ENCODE assay signal across 20 mouse cellular contexts in the genomic region with DNA sequence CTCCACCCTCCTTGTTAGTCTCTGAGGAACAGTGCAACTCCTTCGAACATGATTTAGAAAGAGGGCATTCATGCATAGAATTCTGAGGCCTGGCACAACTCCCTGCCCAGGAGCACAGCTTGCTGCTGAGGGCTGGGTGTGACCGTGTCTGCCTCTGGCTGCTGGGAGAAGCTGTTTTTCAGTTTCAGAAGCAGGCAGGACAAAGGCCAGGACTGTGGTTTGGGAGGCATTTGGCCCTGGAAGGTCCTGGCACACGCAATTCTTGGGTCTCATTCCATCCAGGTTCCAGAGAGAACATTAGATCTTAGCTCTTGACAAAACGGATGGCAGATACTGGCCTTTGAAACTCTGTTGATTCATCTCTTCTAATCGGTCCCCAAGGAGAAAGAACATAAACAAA. TPM values are rescaled to one million over a fixed set of nuclear protein-coding genes. Genes with fewer than 3 reads are reported as not detected.
DNase-seq lines count a peak whose midpoint lies in the region; ATAC-seq and TF ChIP-seq lines count a peak whose summit lies in the region.
"Had no signal": no experiment of that assay in that cellular context is flagged by ENCODE, and none has a peak within 500 bp of the region (broad histone marks: within the 10 kb centered on the region; RNA-seq: fewer than 3 reads in every experiment).

No protein-coding gene starts in this region.

- no peaks in the 10 kb centered on the region for H3K27me3 ChIP-seq in neural tube, embryonic 15.5 days (replicated peaks)
- H3K27me3 ChIP-seq: embryonic facial prominence, embryonic 15.5 days; forebrain, embryonic 13.5 days; heart, embryonic 15.5 days; neural tube, embryonic 13.5 days had no signal

- H3K9me3 ChIP-seq in neural tube, embryonic 15.5 days (replicated peaks) = no peaks in the 10 kb centered on the region
- H3K9me3 ChIP-seq: embryonic facial prominence, embryonic 15.5 days; forebrain, embryonic 13.5 days; heart, embryonic 15.5 days; neural tube, embryonic 13.5 days had no signal

- DNase-seq in gastrocnemius, adult 2 months = peak; percentile 40
- no peak for DNase-seq in gastrocnemius, postnatal 10 days
- DNase-seq in neural tube, embryonic 10.5 days (ENCODE audit: extremely low spot score, low spot score) = no peak
- DNase-seq in adrenal gland, postnatal 36 days = peak; percentile 71 to 74
- no peak for DNase-seq in spleen, adult 12 weeks (ENCODE audit: low spot score)
- DNase-seq in right cerebral cortex, adult 18-20 months = no peak
- DNase-seq: cerebellum, adult 8-10 months; heart, adult 18-20 months; layer of hippocampus, adult 9-11 months; liver; lung, postnatal 10 days; spleen, adult 18-20 months; thymus, postnatal 25 days had no signal

- TF ChIP-seq CTCF in gastrocnemius, adult 2 months (IDR thresholded peaks at IDR 0.05) = no peak

- 67% methylated on average over 5 of the region's 5 CpGs for WGBS in neural tube, embryonic 15.5 days

- H3K36me3 ChIP-seq in neural tube, embryonic 15.5 days = peaks cover 71% of the 10 kb centered on the region

- no peak overlapping the region for H3K9ac ChIP-seq in neural tube, embryonic 15.5 days (replicated peaks)
- H3K9ac ChIP-seq: embryonic facial prominence, embryonic 15.5 days; forebrain, embryonic 13.5 days; heart, embryonic 15.5 days; neural tube, embryonic 13.5 days had no signal

- no peak for ATAC-seq in neural tube, embryonic 15.5 days (ENCODE audit: low FRiP score)
- ATAC-seq: forebrain, embryonic 13.5 days; inflammation-experienced regulatory T-cells, adult 6 months had no signal

- H3K4me3 ChIP-seq in gastrocnemius, adult 2 months = no peak overlapping the region
- H3K4me3 ChIP-seq in neural tube, embryonic 15.5 days (replicated peaks) = no peak overlapping the region
- H3K4me3 ChIP-seq: embryonic facial prominence, embryonic 15.5 days; forebrain, embryonic 13.5 days; heart, embryonic 15.5 days; neural tube, embryonic 13.5 days had no signal

- H3K27ac ChIP-seq in gastrocnemius, adult 2 months = peak overlapping the region; percentile 17; the same call in 1 of the 2 replicates
- H3K27ac ChIP-seq in neural tube, embryonic 15.5 days (replicated peaks) = 0 out of 2 replicates have a peak overlapping the region, but pooled peaks have one; percentile 9
- H3K27ac ChIP-seq: embryonic facial prominence, embryonic 15.5 days; heart, embryonic 15.5 days; neural tube, embryonic 13.5 days had no signal

- H3K4me1 ChIP-seq in neural tube, embryonic 15.5 days = 0 out of 2 replicates have a peak, but pooled peaks cover 5% of the 10 kb centered on the region
- H3K4me1 ChIP-seq: embryonic facial prominence, embryonic 15.5 days; forebrain, embryonic 13.5 days; neural tube, embryonic 13.5 days had no signal

- intact Hi-C loops in gastrocnemius, adult 2 months (cut with DNase I) = no loop called here

- H3K4me2 ChIP-seq in neural tube, embryonic 15.5 days = no peak overlapping the region
- H3K4me2 ChIP-seq: embryonic facial prominence, embryonic 15.5 days; forebrain, embryonic 13.5 days; heart, embryonic 15.5 days; neural tube, embryonic 13.5 days had no signal

RNA-seq across cellular contexts. Expression of gene Tmem258, which starts 8.6 kb away (rescaled TPM):
- 10 to 100 TPM; 80.3 to 98.7 TPM for total RNA-seq in gastrocnemius, adult 2 months (2021)
- 100 to 1,000 TPM; 118 to 127 TPM for total RNA-seq in gastrocnemius, postnatal 10 days (2021)
- 353 and 355 TPM in 2 replicates for polyA plus RNA-seq in neural tube, embryonic 15.5 days (2015; fragmentation: Nextera tagmentation; extraction: Ambion mirVana)
- 100 to 1,000 TPM; 161 to 204 TPM for total RNA-seq in adrenal gland, postnatal 36 days (2021)

RNA-seq across cellular contexts. Expression of gene Fen1, which starts 8.7 kb away (rescaled TPM):
- 1 to 10 TPM; 4.0 to 4.3 TPM for total RNA-seq in gastrocnemius, adult 2 months (2021)
- total RNA-seq in gastrocnemius, postnatal 10 days (2021) = 1 to 10 TPM; 8.4 to 9.1 TPM
- 22.8 and 42.1 TPM in 2 replicates for polyA plus RNA-seq in neural tube, embryonic 15.5 days (2015; fragmentation: Nextera tagmentation; extraction: Ambion mirVana)
- 10 to 100 TPM; 12.0 to 18.4 TPM for total RNA-seq in adrenal gland, postnatal 36 days (2021)

RNA-seq across cellular contexts. Expression of gene Fads1, which starts 12.6 kb away (rescaled TPM):
- 1 to 10 TPM; 4.2 to 9.9 TPM for total RNA-seq in gastrocnemius, adult 2 months (2021)
- 10 to 100 TPM; 27.9 to 28.5 TPM for total RNA-seq in gastrocnemius, postnatal 10 days (2021)
- 146 and 157 TPM in 2 replicates for polyA plus RNA-seq in neural tube, embryonic 15.5 days (2015; fragmentation: Nextera tagmentation; extraction: Ambion mirVana)
- total RNA-seq in adrenal gland, postnatal 36 days (2021) = 1,000 to 10,000 TPM in 1 of 2 experiments, 100 to 1,000 TPM in 1; 677 to 1,388 TPM

RNA-seq across cellular contexts. Expression of gene Myrf, which starts 45.3 kb away (rescaled TPM):
- total RNA-seq in gastrocnemius, adult 2 months (2021) = not detected
- under 1 TPM; 0.09 to 0.14 TPM for total RNA-seq in gastrocnemius, postnatal 10 days (2021)
- 0.79 and 1.7 TPM in 2 replicates for polyA plus RNA-seq in neural tube, embryonic 15.5 days (2015; fragmentation: Nextera tagmentation; extraction: Ambion mirVana)
- 1 to 10 TPM; 1.4 to 1.7 TPM for total RNA-seq in adrenal gland, postnatal 36 days (2021)
- total RNA-seq: megakaryocyte-erythroid progenitor cell, adult 5-6 weeks had no signal
- polyA plus RNA-seq: inflammation-experienced regulatory T-cells, adult 6 months had no signal

Comparison
In these comparisons a context has a peak if more than half of its experiments do, and no peak if none do; other contexts are left out.
1. DNase-seq: peak in gastrocnemius, adult 2 months (single experiment) and adrenal gland, postnatal 36 days (2 of 2); none in gastrocnemius, postnatal 10 days (single experiment), neural tube, embryonic 10.5 days (single experiment), spleen, adult 12 weeks (single experiment) and right cerebral cortex, adult 18-20 months (single experiment).
2. RNA of gene Fads1, which starts 12.6 kb away (total RNA-seq): 677 to 1,388 TPM in adrenal gland, postnatal 36 days; 27.9 to 28.5 TPM in gastrocnemius, postnatal 10 days and 4.2 to 9.9 TPM in gastrocnemius, adult 2 months; every median in the first group is over 10 times any median in the second.